Mouse (Mus musculus) ES-E14 (cell line): ENCODE results near the gene Nrxn3.

ENCODE experiments used
- CHD2 ChIP-seq: IDR thresholded peaks from 2 replicates; pipeline ENCODE4 v1.6.1; 2014; ENCODE audit warnings: mild to moderate bottlenecking, low read depth, low read length, inconsistent platforms
- MAFK ChIP-seq: IDR thresholded peaks from 2 replicates; pipeline ENCODE4 v1.6.1; 2014; ENCODE audit warnings: mild to moderate bottlenecking, low read depth, low read length, inconsistent platforms; ENCODE audit not compliant: insufficient read depth
- ZC3H11A ChIP-seq: IDR thresholded peaks from 2 replicates; pipeline ENCODE4 v1.6.1; 2012; ENCODE audit warnings: low read depth, mild to moderate bottlenecking, inconsistent platforms, low read length, borderline replicate concordance
- ZNF384 ChIP-seq: IDR thresholded peaks from 2 replicates; pipeline ENCODE4 v1.6.1; 2012; ENCODE audit warnings: low read depth, low read length, inconsistent platforms

DNA sequence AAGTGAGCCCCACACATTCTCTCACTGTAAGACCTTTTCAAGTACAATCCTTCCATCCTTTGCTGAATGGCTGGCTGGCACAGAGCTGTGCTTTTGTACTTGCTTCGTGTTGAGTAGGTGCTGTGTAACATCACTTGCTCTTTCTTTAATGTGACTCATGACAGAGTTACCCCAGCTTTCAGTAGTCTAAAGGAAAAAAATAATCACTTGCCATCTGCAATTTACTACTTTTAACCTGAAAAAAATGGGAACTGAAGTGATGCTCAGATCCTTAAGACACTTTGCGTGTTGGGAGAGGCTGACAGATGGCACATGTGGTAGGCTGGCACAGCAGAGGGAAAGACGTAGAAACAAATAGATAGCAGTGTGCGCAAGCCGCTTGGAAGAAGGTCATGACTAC is 987.8 kb downstream of the Nrxn3 start:
- TF ChIP-seq ZNF384 (no peak), ZC3H11A (no peak), CHD2 (no peak), MAFK (no peak)
